Mouse (Mus musculus) cerebellum, postnatal 14 days (tissue): ENCODE measurements at regions not wholly inside any gene's neighbourhood (a gene's known extent, or its start where the extent isn't known, plus 50 kb on each side); places are given as distances from the start of the nearest gene placed in this dataset.

Experiments
- DNase-seq, 2 experiments: peaks; one replicate each; pipeline ENCODE4 v3.0.0; 2021; ENCODE audit warnings: mixed read lengths in 2 of 2

- DNase-seq = no peak
These were observed 213.5 kb upstream of the Bcor start for GRCm38 (mm10) chrX:12373670-12374069.

GRCm38 (mm10) chrX:12375796-12376195 is 211.8 kb upstream of the Atp6ap2 start:
- DNase-seq = peak in 1 of 2 experiments; percentile 35

GRCm38 (mm10) chrX:12376238-12376980 is 211.2 kb upstream of the Atp6ap2 start:
- no peak for DNase-seq

- peak in 1 of 2 experiments; percentile 12 for DNase-seq
These were observed 210.2 kb upstream of the Atp6ap2 start for GRCm38 (mm10) chrX:12377441-12377840.

GRCm38 (mm10) chrX:12392145-12392825 is 195.3 kb upstream of the Atp6ap2 start:
- no peak for DNase-seq

GRCm38 (mm10) chrX:12409319-12409718 is 178.3 kb upstream of the Atp6ap2 start:
- DNase-seq = no peak

- no peak for DNase-seq
These were observed 162.0 kb upstream of the Atp6ap2 start for GRCm38 (mm10) chrX:12425566-12425965.

- no peak for DNase-seq
These were observed 160.9 kb upstream of the Atp6ap2 start for GRCm38 (mm10) chrX:12426664-12427063.

GRCm38 (mm10) chrX:12432289-12432688 is 155.3 kb upstream of the Atp6ap2 start:
- no peak for DNase-seq

GRCm38 (mm10) chrX:12435656-12436055 is 151.9 kb upstream of the Atp6ap2 start:
- peak; percentile 14 to 15 for DNase-seq

GRCm38 (mm10) chrX:12436106-12436505 is 151.5 kb upstream of the Atp6ap2 start:
- peak in 1 of 2 experiments; percentile 9 for DNase-seq

- peak; percentile 4 to 10 for DNase-seq
These were observed 148.2 kb upstream of the Atp6ap2 start for GRCm38 (mm10) chrX:12439447-12439846.

- DNase-seq = no peak
These were observed 143.8 kb upstream of the Atp6ap2 start for GRCm38 (mm10) chrX:12443794-12444193.

- DNase-seq = no peak
These were observed 142.5 kb upstream of the Atp6ap2 start for GRCm38 (mm10) chrX:12445093-12445492.

- DNase-seq = no peak
These were observed 139.6 kb upstream of the Atp6ap2 start for GRCm38 (mm10) chrX:12447962-12448361.

- no peak for DNase-seq
These were observed 137.9 kb upstream of the Atp6ap2 start for GRCm38 (mm10) chrX:12449688-12450087.

- no peak for DNase-seq
These were observed 134.4 kb upstream of the Atp6ap2 start for GRCm38 (mm10) chrX:12452979-12453769.

GRCm38 (mm10) chrX:12461657-12462056 is 125.9 kb upstream of the Atp6ap2 start:
- no peak for DNase-seq

- no peak for DNase-seq
These were observed 124.5 kb upstream of the Atp6ap2 start for GRCm38 (mm10) chrX:12462936-12463647.

- peak; percentile 26 to 34 for DNase-seq
These were observed 121.3 kb upstream of the Atp6ap2 start for GRCm38 (mm10) chrX:12466312-12466711.

GRCm38 (mm10) chrX:12466897-12467296 is 120.7 kb upstream of the Atp6ap2 start:
- DNase-seq = no peak

- peak in 1 of 2 experiments; percentile 16 for DNase-seq
These were observed 119.9 kb upstream of the Atp6ap2 start for GRCm38 (mm10) chrX:12467528-12468179.
